Mouse (Mus musculus): ENCODE measurements around the gene Dnttip1. TPM values are rescaled to one million over a fixed set of nuclear protein-coding genes. Genes with fewer than 3 reads are reported as not detected.

Gene Dnttip1
- polyA plus RNA-seq, 1 experiment from 2014 or later: 49.0 TPM

GRCm38 (mm10) chr2:164773229-164773988 is 27.6 kb downstream of the Dnttip1 start:
- Histone ChIP-seq H3K4me1 (ENCODE audit: control insufficient read depth, insufficient read depth, low read length) (peaks cover 12% of the 10 kb centered on the region), H3K4me3 (ENCODE audit: low read depth, low read length) (no peak overlapping the region), H3K27me3 (ENCODE audit: control insufficient read depth, insufficient read depth, low read length) (no peaks in the 10 kb centered on the region), H3K4me2 (ENCODE audit: low read depth, low read length) (no peak overlapping the region), H3K36me3 (ENCODE audit: control insufficient read depth, insufficient read depth, low read length) (no peaks in the 10 kb centered on the region), H3K9me3 (ENCODE audit: control insufficient read depth, low read length) (no peaks in the 10 kb centered on the region), H3K9ac (replicated peaks; ENCODE audit: low read depth, low read length) (no peak overlapping the region), H3K27ac (ENCODE audit: low read depth, low read length) (no peak overlapping the region)
- WGBS: 79% methylated on average over 14 of the region's 14 CpGs
- no peak for ATAC-seq (ENCODE audit: low read depth)

DNA sequence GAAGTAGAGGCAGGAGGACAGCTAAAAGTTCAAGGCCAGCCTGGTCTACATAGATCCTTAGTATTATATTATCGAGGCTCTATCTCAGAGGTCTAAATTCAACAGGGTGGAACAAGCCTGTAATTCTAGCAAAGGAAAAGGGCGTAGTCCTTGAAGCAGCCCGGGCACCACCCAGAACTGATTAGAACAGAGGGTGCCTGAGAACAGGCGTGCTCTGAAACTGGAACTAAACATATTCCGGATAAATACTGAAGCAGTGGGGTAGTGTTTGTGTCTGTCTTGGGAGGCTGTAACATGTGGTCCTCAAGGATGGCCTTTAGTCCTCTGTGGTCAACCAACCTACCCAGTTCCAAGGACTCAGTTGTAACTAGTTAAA is 28.2 kb downstream of the Dnttip1 start:
- Histone ChIP-seq H3K27ac (ENCODE audit: low read depth, low read length) (no peak overlapping the region), H3K36me3 (ENCODE audit: control insufficient read depth, insufficient read depth, low read length) (no peaks in the 10 kb centered on the region), H3K27me3 (ENCODE audit: control insufficient read depth, insufficient read depth, low read length) (no peaks in the 10 kb centered on the region), H3K4me1 (ENCODE audit: control insufficient read depth, insufficient read depth, low read length) (peaks cover 12% of the 10 kb centered on the region), H3K4me3 (ENCODE audit: low read depth, low read length) (no peak overlapping the region), H3K9ac (replicated peaks; ENCODE audit: low read depth, low read length) (no peak overlapping the region), H3K9me3 (ENCODE audit: control insufficient read depth, low read length) (no peaks in the 10 kb centered on the region), H3K4me2 (ENCODE audit: low read depth, low read length) (no peak overlapping the region)
- ATAC-seq (ENCODE audit: low read depth): no peak
- 88% methylated on average over 5 of the region's 5 CpGs for WGBS

- Histone ChIP-seq H3K36me3 (ENCODE audit: control insufficient read depth, insufficient read depth, low read length) (no peaks in the 10 kb centered on the region), H3K27ac (ENCODE audit: low read depth, low read length) (no peak overlapping the region), H3K4me3 (ENCODE audit: low read depth, low read length) (no peak overlapping the region), H3K9ac (replicated peaks; ENCODE audit: low read depth, low read length) (no peak overlapping the region), H3K27me3 (ENCODE audit: control insufficient read depth, insufficient read depth, low read length) (no peaks in the 10 kb centered on the region), H3K4me1 (ENCODE audit: control insufficient read depth, insufficient read depth, low read length) (0 out of 2 replicates have a peak, but pooled peaks cover 2% of the 10 kb centered on the region), H3K4me2 (ENCODE audit: low read depth, low read length) (no peak overlapping the region), H3K9me3 (ENCODE audit: control insufficient read depth, low read length) (no peaks in the 10 kb centered on the region)
- no peak for ATAC-seq (ENCODE audit: low read depth)
- WGBS: 89% methylated on average over 6 of the region's 6 CpGs
Measured at GRCm38 (mm10) chr2:164776130-164776529, 30.3 kb downstream of the Dnttip1 start.

- H3K36me3 ChIP-seq (ENCODE audit: control insufficient read depth, insufficient read depth, low read length): no peaks in the 10 kb centered on the region
- 68% methylated on average over 17 of the region's 17 CpGs for WGBS
- no peaks in the 10 kb centered on the region for H3K4me1 ChIP-seq (ENCODE audit: control insufficient read depth, insufficient read depth, low read length)
Measured at GRCm38 (mm10) chr2:164776801-164777200, 31.0 kb downstream of the Dnttip1 start.

GRCm38 (mm10) chr2:164777246-164778014 is 31.6 kb downstream of the Dnttip1 start:
- Histone ChIP-seq H3K27me3 (ENCODE audit: control insufficient read depth, insufficient read depth, low read length) (no peaks in the 10 kb centered on the region), H3K4me2 (ENCODE audit: low read depth, low read length) (no peak overlapping the region), H3K9me3 (ENCODE audit: control insufficient read depth, low read length) (no peaks in the 10 kb centered on the region), H3K27ac (ENCODE audit: low read depth, low read length) (no peak overlapping the region), H3K4me3 (ENCODE audit: low read depth, low read length) (no peak overlapping the region), H3K36me3 (ENCODE audit: control insufficient read depth, insufficient read depth, low read length) (no peaks in the 10 kb centered on the region), H3K4me1 (ENCODE audit: control insufficient read depth, insufficient read depth, low read length) (no peaks in the 10 kb centered on the region), H3K9ac (replicated peaks; ENCODE audit: low read depth, low read length) (no peak overlapping the region)
- 85% methylated on average over 30 of the region's 30 CpGs for WGBS
- no peak for ATAC-seq (ENCODE audit: low read depth)

More at GRCm38 (mm10) chr2:164776801-164777200, 31.0 kb downstream of the Dnttip1 start:
- Histone ChIP-seq H3K4me2 (ENCODE audit: low read depth, low read length) (no peak overlapping the region), H3K27me3 (ENCODE audit: control insufficient read depth, insufficient read depth, low read length) (no peaks in the 10 kb centered on the region), H3K9me3 (ENCODE audit: control insufficient read depth, low read length) (no peaks in the 10 kb centered on the region), H3K9ac (replicated peaks; ENCODE audit: low read depth, low read length) (no peak overlapping the region), H3K4me3 (ENCODE audit: low read depth, low read length) (no peak overlapping the region), H3K27ac (ENCODE audit: low read depth, low read length) (no peak overlapping the region)
- no peak for ATAC-seq (ENCODE audit: low read depth)

DNA sequence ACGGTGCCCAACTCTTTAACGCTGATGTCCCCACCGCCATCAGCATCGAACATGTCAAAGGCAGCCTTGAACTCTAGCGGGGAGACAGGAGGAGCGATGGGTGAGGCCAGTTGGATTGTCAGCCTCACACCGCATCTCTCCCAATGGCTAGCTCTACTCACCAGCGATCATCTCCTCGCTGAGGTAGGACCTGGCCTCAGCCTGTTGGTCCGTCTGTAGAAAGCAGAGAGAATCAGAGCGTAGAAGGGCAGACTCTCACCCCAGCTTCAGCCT is 32.2 kb downstream of the Dnttip1 start:
- H3K9me3 ChIP-seq (ENCODE audit: control insufficient read depth, low read length): no peaks in the 10 kb centered on the region
- no peak overlapping the region for H3K4me3 ChIP-seq (ENCODE audit: low read depth, low read length)
- H3K27me3 ChIP-seq (ENCODE audit: control insufficient read depth, insufficient read depth, low read length): no peaks in the 10 kb centered on the region
- WGBS: 92% methylated on average over 11 of the region's 11 CpGs
- no peaks in the 10 kb centered on the region for H3K4me1 ChIP-seq (ENCODE audit: control insufficient read depth, insufficient read depth, low read length)
- no peak overlapping the region for H3K4me2 ChIP-seq (ENCODE audit: low read depth, low read length)
- H3K27ac ChIP-seq (ENCODE audit: low read depth, low read length): no peak overlapping the region
- no peak for ATAC-seq (ENCODE audit: low read depth)
- no peaks in the 10 kb centered on the region for H3K36me3 ChIP-seq (ENCODE audit: control insufficient read depth, insufficient read depth, low read length)
- no peak overlapping the region for H3K9ac ChIP-seq (replicated peaks; ENCODE audit: low read depth, low read length)

- 87% methylated on average over 7 of the region's 7 CpGs for WGBS
- H3K9ac ChIP-seq (replicated peaks; ENCODE audit: low read depth, low read length): no peak overlapping the region
- H3K9me3 ChIP-seq (ENCODE audit: control insufficient read depth, low read length): no peaks in the 10 kb centered on the region
- no peak overlapping the region for H3K27ac ChIP-seq (ENCODE audit: low read depth, low read length)
- no peak overlapping the region for H3K4me2 ChIP-seq (ENCODE audit: low read depth, low read length)
- H3K4me1 ChIP-seq (ENCODE audit: control insufficient read depth, insufficient read depth, low read length): no peaks in the 10 kb centered on the region
- no peak for ATAC-seq (ENCODE audit: low read depth)
- no peaks in the 10 kb centered on the region for H3K27me3 ChIP-seq (ENCODE audit: control insufficient read depth, insufficient read depth, low read length)
- H3K4me3 ChIP-seq (ENCODE audit: low read depth, low read length): no peak overlapping the region
- H3K36me3 ChIP-seq (ENCODE audit: control insufficient read depth, insufficient read depth, low read length): no peaks in the 10 kb centered on the region
Measured at GRCm38 (mm10) chr2:164778809-164779208, 33.0 kb downstream of the Dnttip1 start.

DNA sequence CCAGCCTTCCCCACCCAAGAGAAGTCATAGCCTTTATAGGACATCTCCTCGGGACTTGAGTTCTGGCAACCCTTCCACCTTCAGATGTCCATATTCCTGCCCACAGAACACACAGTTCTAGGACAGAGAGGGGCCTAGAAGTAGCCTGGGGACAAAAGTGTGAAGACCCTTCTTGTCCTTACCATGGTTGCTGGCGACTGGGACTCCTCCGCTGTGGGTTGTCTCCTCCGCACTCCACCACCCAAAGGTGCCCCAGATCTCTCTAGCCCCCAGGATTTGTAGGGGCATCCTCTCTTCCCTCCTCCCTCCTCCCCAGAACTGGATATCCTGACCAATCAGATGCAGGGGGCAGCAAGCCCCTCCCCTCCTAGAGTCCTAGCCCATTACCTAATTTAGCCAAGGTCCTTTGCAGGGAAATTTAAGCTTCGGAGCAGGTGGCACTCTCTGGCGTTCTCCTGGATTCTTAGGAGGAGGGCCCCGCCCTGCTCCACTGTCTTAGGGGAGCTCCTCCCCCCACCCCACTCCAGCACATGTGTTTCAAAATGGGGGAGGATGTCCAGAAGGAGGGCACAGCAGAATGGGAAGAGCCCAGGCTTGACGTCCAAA is 33.8 kb downstream of the Dnttip1 start, which contains the start of gene Tnnc2:
Gene Tnnc2, minus strand, starts transcription at position 487 of the 606 bp plus-strand sequence.
- Histone ChIP-seq H3K27ac (ENCODE audit: low read depth, low read length) (no peak within 1 kb of the TSS), H3K27me3 (ENCODE audit: control insufficient read depth, insufficient read depth, low read length) (no peaks in the 10 kb centered on the region), H3K9me3 (ENCODE audit: control insufficient read depth, low read length) (no peaks in the 10 kb centered on the region), H3K4me3 (ENCODE audit: low read depth, low read length) (no peak within 1 kb of the TSS), H3K36me3 (ENCODE audit: control insufficient read depth, insufficient read depth, low read length) (no peaks in the 10 kb centered on the region), H3K4me2 (ENCODE audit: low read depth, low read length) (no peak within 1 kb of the TSS), H3K4me1 (ENCODE audit: control insufficient read depth, insufficient read depth, low read length) (no peaks in the 10 kb centered on the region), H3K9ac (replicated peaks; ENCODE audit: low read depth, low read length) (no peak within 1 kb of the TSS)
- no peak for ATAC-seq (ENCODE audit: low read depth)
- 76% methylated on average over 8 of the region's 8 CpGs for WGBS

GRCm38 (mm10) chr2:164781876-164782275 is 36.1 kb downstream of the Dnttip1 start:
- Histone ChIP-seq H3K36me3 (ENCODE audit: control insufficient read depth, insufficient read depth, low read length) (no peaks in the 10 kb centered on the region), H3K4me1 (ENCODE audit: control insufficient read depth, insufficient read depth, low read length) (no peaks in the 10 kb centered on the region), H3K9ac (replicated peaks; ENCODE audit: low read depth, low read length) (no peak overlapping the region), H3K4me3 (ENCODE audit: low read depth, low read length) (no peak overlapping the region), H3K4me2 (ENCODE audit: low read depth, low read length) (no peak overlapping the region), H3K27ac (ENCODE audit: low read depth, low read length) (no peak overlapping the region), H3K27me3 (ENCODE audit: control insufficient read depth, insufficient read depth, low read length) (no peaks in the 10 kb centered on the region), H3K9me3 (ENCODE audit: control insufficient read depth, low read length) (no peaks in the 10 kb centered on the region)
- WGBS: 78% methylated on average over 4 of the region's 4 CpGs
- no peak for ATAC-seq (ENCODE audit: low read depth)
